Mouse (Mus musculus) heart, postnatal 0 days (tissue): ENCODE measurements around the gene Brwd1. TPM values are rescaled to one million over a fixed set of nuclear protein-coding genes. Genes with fewer than 3 reads are reported as not detected.

ENCODE experiments used
- ATAC-seq: fragments of 200-750 bp; cut with Nextera tagmentation; 2 replicates; pipeline ENCODE4 v1.8.0; 2017; ENCODE audit warnings: low read depth, moderate number of reproducible peaks, moderate library complexity; ENCODE audit not compliant: insufficient read depth
- DNase-seq: peaks from one replicate; pipeline ENCODE4 v3.0.0-alpha.2; 2016; ENCODE audit warnings: low spot score
- H3K27ac ChIP-seq: fragments of 300-500 bp; sonication (generic); 2 replicates; pipeline ENCODE4 v1.5.1; 2014; ENCODE audit warnings: low read depth, mild to moderate bottlenecking
- H3K27me3 ChIP-seq: fragments of 300-500 bp; sonication (generic); 2 replicates; pipeline ENCODE4 v1.6.1; 2014; ENCODE audit warnings: low read length, mixed read lengths; ENCODE audit not compliant: control insufficient read depth, insufficient read depth
- H3K36me3 ChIP-seq: fragments of 300-500 bp; sonication (generic); replicated peaks from 2 replicates; pipeline ENCODE4 v1.6.1; 2014; ENCODE audit warnings: low read length, mixed read lengths; ENCODE audit not compliant: control insufficient read depth, insufficient read depth
- H3K4me1 ChIP-seq: fragments of 300-500 bp; sonication (generic); 2 replicates; pipeline ENCODE4 v1.6.1; 2014; ENCODE audit warnings: antibody characterized with exemption; ENCODE audit not compliant: control insufficient read depth, insufficient read depth
- H3K4me2 ChIP-seq: fragments of 300-500 bp; sonication (generic); 2 replicates; pipeline ENCODE4 v1.6.1; 2014; ENCODE audit warnings: low read depth, mild to moderate bottlenecking, low read length, moderate library complexity
- H3K4me3 ChIP-seq: fragments of 300-500 bp; sonication (generic); 2 replicates; pipeline ENCODE4 v1.5.1; 2014; ENCODE audit warnings: low read depth, low read length
- H3K9ac ChIP-seq: fragments of 300-500 bp; sonication (generic); replicated peaks from 2 replicates; pipeline ENCODE4 v1.6.1; 2014; ENCODE audit warnings: low read depth, low read length, mixed read lengths
- H3K9me3 ChIP-seq: fragments of 300-500 bp; sonication (generic); replicated peaks from 2 replicates; pipeline ENCODE4 v1.6.1; 2016; ENCODE audit warnings: low read length; ENCODE audit not compliant: control insufficient read depth
- CTCF ChIP-seq: IDR thresholded peaks from 2 replicates; pipeline ENCODE4 v1.5.1; 2016; ENCODE audit warnings: antibody characterized with exemption, control low read depth, low read depth
- EP300 ChIP-seq: IDR thresholded peaks from 2 replicates; pipeline ENCODE4 v1.6.1; 2016; ENCODE audit warnings: antibody characterized with exemption, low read depth
- WGBS: fragments of 180-500 bp; shearing (Covaris S2); extraction: QIAGEN DNeasy Blood & Tissue Kit; methylation state at CpG from one replicate; pipeline ENCODE4 v1.1.7; 2014; 5-methylcytosine and 5-hydroxymethylcytosine counted together
- polyA plus RNA-seq: library from polyadenylated mRNA; unstranded; fragments of >200 nt; fragmentation: Nextera tagmentation; extraction: Ambion mirVana; gene quantifications from 2 replicates; pipeline ENCODE4 v1.2.1, GENCODE M21; 2015
- total RNA-seq: library from RNA; depleted of rRNA; stranded (reverse); fragments of >200 nt; gene quantifications from 2 replicates; pipeline ENCODE4 v1.2.3, GENCODE M21; 2014; ENCODE audit warnings: low replicate concordance

Gene Brwd1
- total and polyA plus RNA-seq, 2 experiments from 2014 or later: 55.9 to 72.1 TPM

DNA sequence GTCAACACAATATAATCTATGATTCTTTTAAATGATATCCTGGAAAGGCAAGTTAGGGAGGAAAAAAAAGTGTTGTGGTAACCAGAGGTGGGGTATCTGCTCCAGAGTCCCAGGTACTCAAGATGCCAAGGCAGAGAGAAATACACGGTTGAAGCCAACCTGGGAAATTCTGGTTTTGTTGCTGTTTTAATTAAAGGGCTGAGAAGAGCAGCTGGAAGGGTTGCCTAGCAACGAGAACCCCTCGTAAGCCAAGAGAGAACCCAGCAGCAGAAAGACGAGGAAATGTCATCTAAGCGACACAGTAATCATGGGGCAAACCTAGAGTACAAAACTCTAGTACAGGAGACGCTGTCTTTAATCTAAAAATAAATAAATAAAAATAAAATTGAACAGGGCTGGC lies 42.8 kb downstream of the Brwd1 start:
- no peaks in the 10 kb centered on the region for H3K4me1 ChIP-seq
- H3K9ac ChIP-seq: no peak overlapping the region
- DNase-seq: no peak
- ATAC-seq: no peak
- no peak for TF ChIP-seq CTCF
- no peak for TF ChIP-seq EP300
- H3K36me3 ChIP-seq: peaks cover 99% of the 10 kb centered on the region
- 80% methylated on average over 6 of the region's 6 CpGs for WGBS
- no peaks in the 10 kb centered on the region for H3K9me3 ChIP-seq
- H3K4me3 ChIP-seq: no peak overlapping the region
- no peak overlapping the region for H3K4me2 ChIP-seq
- H3K27me3 ChIP-seq: no peaks in the 10 kb centered on the region
- H3K27ac ChIP-seq: no peak overlapping the region

DNA sequence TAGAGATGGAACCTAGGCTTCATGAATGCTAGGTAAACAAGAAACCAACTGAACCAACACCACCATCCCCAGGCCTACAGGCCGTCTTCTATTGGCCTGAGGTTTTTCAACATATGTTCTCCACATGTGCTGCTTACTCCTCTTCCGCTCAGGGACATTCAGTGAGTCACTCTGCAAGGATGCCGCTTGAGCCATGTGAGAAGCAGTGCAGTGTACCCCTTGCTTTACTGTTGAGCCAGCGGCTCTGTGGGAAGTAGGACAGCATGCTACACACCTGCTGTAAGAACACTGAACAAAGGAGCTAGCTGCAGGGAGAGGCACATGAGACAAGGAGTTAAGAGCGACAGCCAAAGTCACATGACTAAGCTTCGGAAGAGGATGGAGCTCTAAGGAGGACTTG lies 47.9 kb downstream of the Brwd1 start:
- no peak overlapping the region for H3K4me2 ChIP-seq
- no peaks in the 10 kb centered on the region for H3K4me1 ChIP-seq
- H3K9ac ChIP-seq: no peak overlapping the region
- H3K27me3 ChIP-seq: no peaks in the 10 kb centered on the region
- no peaks in the 10 kb centered on the region for H3K9me3 ChIP-seq
- no peak for ATAC-seq
- H3K27ac ChIP-seq: no peak overlapping the region
- TF ChIP-seq CTCF (no peak), EP300 (no peak)
- WGBS: 89% methylated on average over 6 of the region's 6 CpGs
- no peak overlapping the region for H3K4me3 ChIP-seq
- peaks cover 98% of the 10 kb centered on the region for H3K36me3 ChIP-seq
- no peak for DNase-seq

DNA sequence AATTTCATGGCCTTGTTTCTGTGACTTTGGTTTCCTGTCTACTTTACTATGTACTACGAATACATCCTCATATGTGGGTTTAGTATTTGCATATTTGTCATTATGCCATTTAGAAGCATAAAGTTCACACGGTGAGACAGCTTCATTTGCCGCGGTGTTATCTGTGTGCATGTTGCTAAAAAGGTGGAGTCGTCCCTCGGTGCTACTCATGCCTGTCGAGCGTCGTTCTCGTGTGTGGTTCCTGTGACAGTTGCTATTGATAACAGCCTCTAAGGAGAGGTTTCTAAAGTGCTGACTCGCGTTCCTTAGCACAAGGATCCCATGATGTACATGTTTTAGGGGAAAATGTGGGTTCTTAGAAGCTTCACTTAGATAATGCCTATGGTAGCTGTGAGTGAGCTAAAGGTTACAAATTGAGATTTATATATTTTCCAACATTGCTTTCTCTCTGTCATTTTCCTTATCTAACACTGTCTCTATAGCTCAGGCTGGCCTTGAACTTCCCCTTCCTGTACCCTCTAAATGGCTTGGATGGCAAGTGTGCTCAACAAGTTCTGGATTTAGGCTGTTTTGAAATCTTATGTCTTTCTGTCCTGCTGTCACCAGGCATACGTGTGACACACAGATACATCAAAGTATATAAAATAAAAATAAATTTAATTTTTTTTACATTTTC lies 49.8 kb downstream of the Brwd1 start:
- Histone ChIP-seq H3K9me3 (no peaks in the 10 kb centered on the region), H3K4me1 (no peaks in the 10 kb centered on the region), H3K9ac (no peak overlapping the region), H3K27ac (no peak overlapping the region), H3K36me3 (peaks cover 99% of the 10 kb centered on the region), H3K4me2 (no peak overlapping the region), H3K4me3 (no peak overlapping the region), H3K27me3 (no peaks in the 10 kb centered on the region)
- WGBS: 46% methylated on average over 13 of the region's 13 CpGs
- no peak for DNase-seq
- TF ChIP-seq CTCF (no peak), EP300 (no peak)
- ATAC-seq: no peak

DNA sequence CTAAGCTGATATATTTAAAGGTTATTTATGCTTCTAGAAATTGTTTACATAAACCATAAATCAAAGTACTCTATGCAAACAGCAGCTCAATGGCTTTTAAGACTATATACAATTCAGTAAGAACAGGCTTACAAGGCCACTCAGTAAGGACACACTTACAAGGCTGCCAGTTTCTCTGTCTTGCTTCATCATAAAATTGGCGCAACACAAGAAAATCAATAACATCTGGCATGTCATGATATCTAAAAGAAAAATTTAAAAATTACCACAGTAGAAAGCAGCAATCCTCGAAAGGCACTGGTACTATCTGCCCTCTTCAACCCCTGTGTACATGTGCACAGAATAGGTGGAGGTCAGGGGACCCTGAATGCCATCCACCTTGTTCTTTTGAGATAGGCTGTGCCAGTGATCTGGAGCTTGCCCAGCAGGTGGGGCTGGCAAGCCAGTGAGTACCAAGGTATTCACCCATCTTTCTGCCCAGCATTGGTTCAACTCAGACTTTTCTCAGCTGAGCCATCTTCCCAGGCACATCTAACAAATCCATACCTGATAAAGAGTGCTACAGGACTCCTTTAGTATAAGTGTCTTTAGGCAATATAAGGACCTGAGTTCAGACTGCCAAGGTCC lies 51.7 kb downstream of the Brwd1 start:
- no peak overlapping the region for H3K4me3 ChIP-seq
- H3K9ac ChIP-seq: no peak overlapping the region
- H3K4me2 ChIP-seq: no peak overlapping the region
- ATAC-seq (no peak), DNase-seq (peak; percentile 17)
- H3K36me3 ChIP-seq: peaks cover 99% of the 10 kb centered on the region
- H3K9me3 ChIP-seq: no peaks in the 10 kb centered on the region
- peak; percentile 27 for TF ChIP-seq CTCF
- TF ChIP-seq EP300: no peak
- H3K27me3 ChIP-seq: no peaks in the 10 kb centered on the region
- no peaks in the 10 kb centered on the region for H3K4me1 ChIP-seq
- 91% methylated on average over 2 of the region's 2 CpGs for WGBS
- H3K27ac ChIP-seq: no peak overlapping the region

DNA sequence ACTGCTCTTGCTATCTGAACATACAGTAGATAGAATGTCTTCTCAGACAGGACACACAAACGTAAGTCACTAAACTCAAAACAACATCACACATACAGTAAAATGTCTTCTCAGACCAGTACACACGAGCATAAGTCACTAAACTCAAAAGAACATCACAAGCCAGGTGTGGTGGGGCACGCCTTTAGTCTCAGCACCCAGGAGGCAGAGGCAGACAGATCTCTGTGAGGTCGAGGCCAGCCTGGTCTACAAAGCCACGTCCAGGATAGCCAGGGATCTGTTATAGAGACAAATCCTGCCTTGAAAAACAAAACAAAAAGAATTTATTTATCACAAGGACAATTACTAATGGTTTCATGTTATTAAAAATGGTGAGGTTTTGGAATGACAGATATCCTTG lies 56.1 kb downstream of the Brwd1 start:
- H3K36me3 ChIP-seq: peaks cover 93% of the 10 kb centered on the region
- H3K27me3 ChIP-seq: no peaks in the 10 kb centered on the region
- H3K4me3 ChIP-seq: no peak overlapping the region
- no peaks in the 10 kb centered on the region for H3K9me3 ChIP-seq
- H3K27ac ChIP-seq: no peak overlapping the region
- no peak overlapping the region for H3K4me2 ChIP-seq
- DNase-seq (no peak), ATAC-seq (no peak)
- H3K9ac ChIP-seq: no peak overlapping the region
- WGBS: 78% methylated on average over 5 of the region's 5 CpGs
- no peaks in the 10 kb centered on the region for H3K4me1 ChIP-seq
- TF ChIP-seq EP300 (no peak), CTCF (no peak)

DNA sequence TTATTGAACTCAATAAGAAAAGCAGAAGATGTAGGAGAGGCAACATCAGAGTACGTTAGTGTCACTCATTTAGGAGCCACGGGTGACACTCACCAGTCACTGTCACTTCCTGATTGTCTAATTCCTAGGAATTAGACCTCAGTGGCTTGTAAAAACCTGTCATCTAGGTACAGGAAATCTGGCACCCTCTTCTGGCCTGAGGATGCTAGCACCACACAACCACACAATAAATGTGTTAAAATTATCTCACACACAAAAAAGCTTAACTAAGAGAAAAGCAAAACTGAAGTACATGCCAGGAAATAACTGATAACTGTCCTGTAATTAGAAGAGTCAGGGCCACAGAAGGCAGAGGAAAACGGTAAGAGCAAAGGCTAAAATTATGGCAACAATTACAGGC lies 57.1 kb downstream of the Brwd1 start:
- ATAC-seq (no peak), DNase-seq (no peak)
- Histone ChIP-seq H3K36me3 (peaks cover 93% of the 10 kb centered on the region), H3K4me3 (no peak overlapping the region), H3K27me3 (no peaks in the 10 kb centered on the region), H3K4me2 (no peak overlapping the region), H3K4me1 (no peaks in the 10 kb centered on the region), H3K9ac (no peak overlapping the region), H3K9me3 (no peaks in the 10 kb centered on the region), H3K27ac (no peak overlapping the region)
- TF ChIP-seq CTCF (0 out of 2 replicates have a peak, but pooled peaks have one; percentile 9), EP300 (no peak)
- WGBS: 72% methylated on average over 3 of the region's 3 CpGs
